Mouse (Mus musculus) C2C12 (cell line): ENCODE results near the gene Zfhx3.

Experiments used
- CEBPB ChIP-seq: IDR thresholded peaks from one replicate; pipeline ENCODE4 v1.6.1; 2011; ENCODE audit warnings: low read depth, mild to moderate bottlenecking, control low read depth, moderate library complexity
- CTCF ChIP-seq: IDR thresholded peaks from one replicate; pipeline ENCODE4 v1.5.1; 2011; ENCODE audit not compliant: control insufficient read depth, insufficient read depth, insufficient read length
- MYOD1 ChIP-seq: IDR thresholded peaks from one replicate; pipeline ENCODE4 v1.6.1; 2011; ENCODE audit warnings: low read depth; ENCODE audit not compliant: control insufficient read depth, insufficient read length
- USF1 ChIP-seq: IDR thresholded peaks from one replicate; pipeline ENCODE4 v1.6.1; 2011; ENCODE audit warnings: low read depth, mild to moderate bottlenecking, control low read depth, moderate library complexity

DNA sequence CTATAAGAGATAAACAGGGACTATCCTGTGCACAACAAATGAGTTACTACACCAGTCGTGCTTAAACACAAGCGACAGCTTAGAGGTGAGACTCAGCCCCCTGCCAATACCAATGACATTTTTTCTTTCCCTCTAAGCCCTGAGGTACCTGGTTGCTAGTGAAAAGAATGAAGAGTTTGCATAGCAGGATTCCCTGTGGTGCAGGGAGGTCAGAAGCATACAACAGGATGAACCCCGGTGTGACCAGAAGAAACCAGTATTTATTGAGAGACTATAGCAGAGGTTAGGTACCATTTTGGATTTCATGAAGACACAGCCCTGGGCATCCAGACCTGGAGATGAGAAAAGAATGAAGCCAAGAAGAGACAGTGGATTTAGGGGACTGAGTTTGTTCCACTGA lies 498.0 kb downstream of the Zfhx3 start:
- TF ChIP-seq CEBPB = no peak
- no peak for TF ChIP-seq CTCF
- TF ChIP-seq MYOD1 = no peak
- TF ChIP-seq USF1 = no peak
